Mouse (Mus musculus): Measurements from ENCODE around the gene Pde4dip. TPM values are rescaled to one million over a fixed set of nuclear protein-coding genes. Genes with fewer than 3 reads are reported as not detected.
A peak's percentile ranks its signal among the peaks of the same experiment; 100 is the strongest.

Pde4dip gene
- polyA plus RNA-seq, 1 experiment from 2014 or later, result 23.3 TPM

- 76% methylated on average over 1 of the region's 1 CpGs for WGBS
- H3K4me2 ChIP-seq (ENCODE audit: low read depth, severe bottlenecking), result no peak overlapping the region
These were observed 113.6 kb downstream of the Pde4dip start for GRCm38 (mm10) chr3:97774861-97775260.

DNA sequence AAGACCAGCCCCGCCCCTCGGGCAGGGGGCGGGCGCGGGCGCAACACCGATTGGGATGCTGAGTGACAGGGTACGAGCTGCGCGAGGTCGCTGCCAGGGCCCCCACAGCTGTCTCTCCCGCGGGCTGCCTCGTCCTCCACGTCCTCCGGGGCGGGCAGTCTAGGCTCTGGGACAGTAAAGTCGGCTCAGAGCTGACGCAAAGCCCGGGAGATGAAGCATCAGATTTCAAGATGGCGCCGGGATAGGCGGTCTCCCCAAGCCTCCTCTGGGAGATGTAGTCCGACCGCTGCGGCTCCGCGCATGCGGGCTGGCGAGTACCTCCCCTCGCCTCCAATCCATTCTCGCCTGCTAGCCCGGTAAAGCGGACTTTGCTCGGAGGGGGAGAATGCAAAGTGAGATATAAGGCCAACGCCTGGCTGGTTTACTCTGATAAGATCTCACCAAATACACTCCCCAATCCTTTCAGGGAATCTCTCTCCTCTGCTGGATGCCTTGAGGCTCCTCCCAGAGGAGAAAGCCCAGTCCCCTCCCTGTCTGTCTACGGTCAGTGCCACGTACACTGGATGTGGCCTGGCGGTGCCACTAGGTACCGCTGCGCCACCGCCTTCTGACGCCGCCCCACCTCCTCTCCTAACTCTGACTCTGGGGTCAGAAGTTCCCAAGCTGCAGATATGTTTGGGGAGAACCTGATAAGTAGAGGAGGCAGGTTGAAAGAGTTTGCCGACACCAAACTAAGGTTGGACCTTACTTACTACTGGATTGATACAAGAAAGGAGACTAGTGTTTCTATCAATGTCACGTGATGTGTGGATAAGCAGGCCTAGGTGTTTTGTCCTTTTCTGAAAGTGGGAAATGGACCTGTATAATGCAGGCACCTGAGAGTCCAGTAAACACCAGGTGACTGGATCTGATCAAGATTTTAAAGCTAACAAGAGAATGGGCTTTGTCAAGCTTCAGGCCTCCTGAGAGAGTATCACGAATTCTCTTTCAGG lies 120.4 kb downstream of the Pde4dip start:
- 3% methylated on average over 47 of the region's 47 CpGs for WGBS
- H3K4me1 ChIP-seq (ENCODE audit: control insufficient read depth, insufficient read depth, low read length), result peaks cover 7% of the 10 kb centered on the region; the same call in 1 of the 2 replicates
- peak overlapping the region; percentile 65 for H3K27ac ChIP-seq (replicated peaks; ENCODE audit: low read depth, low read length)
- peak; percentile 92 for DNase-seq (ENCODE audit: low spot score)
- H3K9me3 ChIP-seq (ENCODE audit: control insufficient read depth, low read length), result no peaks in the 10 kb centered on the region
- peak; percentile 98 for ATAC-seq (ENCODE audit: insufficient number of reproducible peaks, low FRiP score, low TSS enrichment, low read depth)
- peak overlapping the region; percentile 76 for H3K9ac ChIP-seq (ENCODE audit: low read length)
- peak overlapping the region; percentile 96 for H3K4me2 ChIP-seq (ENCODE audit: low read depth, severe bottlenecking)
- H3K27me3 ChIP-seq (ENCODE audit: control insufficient read depth, insufficient read depth, low read length), result no peaks in the 10 kb centered on the region
- H3K36me3 ChIP-seq (ENCODE audit: control insufficient read depth, insufficient read depth, low read length), result no peaks in the 10 kb centered on the region
- H3K4me3 ChIP-seq (ENCODE audit: low read depth, low read length), result peak overlapping the region; percentile 87

More at GRCm38 (mm10) chr3:97774861-97775260, 113.6 kb downstream of the Pde4dip start:
- H3K36me3 ChIP-seq (ENCODE audit: control insufficient read depth, insufficient read depth, low read length), result no peaks in the 10 kb centered on the region
- no peaks in the 10 kb centered on the region for H3K9me3 ChIP-seq (ENCODE audit: control insufficient read depth, low read length)
- no peaks in the 10 kb centered on the region for H3K27me3 ChIP-seq (ENCODE audit: control insufficient read depth, insufficient read depth, low read length)
- H3K27ac ChIP-seq (replicated peaks; ENCODE audit: low read depth, low read length), result no peak overlapping the region
- no peak overlapping the region for H3K9ac ChIP-seq (ENCODE audit: low read length)
- DNase-seq (ENCODE audit: low spot score) (no peak), ATAC-seq (ENCODE audit: insufficient number of reproducible peaks, low FRiP score, low TSS enrichment, low read depth) (no peak)
- H3K4me3 ChIP-seq (ENCODE audit: low read depth, low read length), result no peak overlapping the region
- H3K4me1 ChIP-seq (ENCODE audit: control insufficient read depth, insufficient read depth, low read length), result no peaks in the 10 kb centered on the region

- peak; percentile 79; the same call in 1 of the 2 replicates for ATAC-seq (ENCODE audit: insufficient number of reproducible peaks, low FRiP score, low TSS enrichment, low read depth)
These were observed 121.3 kb downstream of the Pde4dip start for GRCm38 (mm10) chr3:97767041-97767770.

GRCm38 (mm10) chr3:97766459-97766858 lies 122.0 kb downstream of the Pde4dip start:
- H3K4me2 ChIP-seq (ENCODE audit: low read depth, severe bottlenecking), result peak overlapping the region; percentile 96
- H3K4me3 ChIP-seq (ENCODE audit: low read depth, low read length), result peak overlapping the region; percentile 87
- H3K9me3 ChIP-seq (ENCODE audit: control insufficient read depth, low read length), result no peaks in the 10 kb centered on the region
- H3K9ac ChIP-seq (ENCODE audit: low read length), result peak overlapping the region; percentile 76; the same call in 1 of the 2 replicates
- 56% methylated on average over 9 of the region's 9 CpGs for WGBS
- no peaks in the 10 kb centered on the region for H3K36me3 ChIP-seq (ENCODE audit: control insufficient read depth, insufficient read depth, low read length)
- no peaks in the 10 kb centered on the region for H3K27me3 ChIP-seq (ENCODE audit: control insufficient read depth, insufficient read depth, low read length)
- H3K27ac ChIP-seq (replicated peaks; ENCODE audit: low read depth, low read length), result no peak overlapping the region
- H3K4me1 ChIP-seq (ENCODE audit: control insufficient read depth, insufficient read depth, low read length), result peaks cover 7% of the 10 kb centered on the region; the same call in 1 of the 2 replicates
- ATAC-seq (ENCODE audit: insufficient number of reproducible peaks, low FRiP score, low TSS enrichment, low read depth), result no peak
- peak; percentile 24 for DNase-seq (ENCODE audit: low spot score)

More at GRCm38 (mm10) chr3:97767041-97767770, 121.3 kb downstream of the Pde4dip start:
- Histone ChIP-seq H3K27me3 (ENCODE audit: control insufficient read depth, insufficient read depth, low read length) (no peaks in the 10 kb centered on the region), H3K9ac (ENCODE audit: low read length) (peak overlapping the region; percentile 76), H3K9me3 (ENCODE audit: control insufficient read depth, low read length) (no peaks in the 10 kb centered on the region), H3K4me3 (ENCODE audit: low read depth, low read length) (peak overlapping the region; percentile 87), H3K4me2 (ENCODE audit: low read depth, severe bottlenecking) (peak overlapping the region; percentile 96), H3K27ac (replicated peaks; ENCODE audit: low read depth, low read length) (peak overlapping the region; percentile 65), H3K4me1 (ENCODE audit: control insufficient read depth, insufficient read depth, low read length) (peaks cover 7% of the 10 kb centered on the region; the same call in 1 of the 2 replicates), H3K36me3 (ENCODE audit: control insufficient read depth, insufficient read depth, low read length) (no peaks in the 10 kb centered on the region)
- WGBS, result 5% methylated on average over 40 of the region's 40 CpGs
- DNase-seq (ENCODE audit: low spot score), result no peak

GRCm38 (mm10) chr3:97764152-97764551 lies 124.4 kb downstream of the Pde4dip start:
- H3K4me2 ChIP-seq (ENCODE audit: low read depth, severe bottlenecking), result no peak overlapping the region
- no peak for ATAC-seq (ENCODE audit: insufficient number of reproducible peaks, low FRiP score, low TSS enrichment, low read depth)
- WGBS, result 83% methylated on average over 5 of the region's 5 CpGs
- H3K36me3 ChIP-seq (ENCODE audit: control insufficient read depth, insufficient read depth, low read length), result no peaks in the 10 kb centered on the region
- H3K9ac ChIP-seq (ENCODE audit: low read length), result no peak overlapping the region
- peaks cover 11% of the 10 kb centered on the region; the same call in 1 of the 2 replicates for H3K4me1 ChIP-seq (ENCODE audit: control insufficient read depth, insufficient read depth, low read length)
- H3K27me3 ChIP-seq (ENCODE audit: control insufficient read depth, insufficient read depth, low read length), result no peaks in the 10 kb centered on the region
- DNase-seq (ENCODE audit: low spot score), result no peak
- H3K27ac ChIP-seq (replicated peaks; ENCODE audit: low read depth, low read length), result no peak overlapping the region
- no peak overlapping the region for H3K4me3 ChIP-seq (ENCODE audit: low read depth, low read length)
- H3K9me3 ChIP-seq (ENCODE audit: control insufficient read depth, low read length), result no peaks in the 10 kb centered on the region

- no peak overlapping the region for H3K4me3 ChIP-seq (ENCODE audit: low read depth, low read length)
- H3K9ac ChIP-seq (ENCODE audit: low read length), result no peak overlapping the region
- WGBS, result 91% methylated on average over 6 of the region's 6 CpGs
- H3K9me3 ChIP-seq (ENCODE audit: control insufficient read depth, low read length), result no peaks in the 10 kb centered on the region
- H3K27me3 ChIP-seq (ENCODE audit: control insufficient read depth, insufficient read depth, low read length), result no peaks in the 10 kb centered on the region
- DNase-seq (ENCODE audit: low spot score) (no peak), ATAC-seq (ENCODE audit: insufficient number of reproducible peaks, low FRiP score, low TSS enrichment, low read depth) (no peak)
- H3K4me1 ChIP-seq (ENCODE audit: control insufficient read depth, insufficient read depth, low read length), result peaks cover 11% of the 10 kb centered on the region; the same call in 1 of the 2 replicates
- no peak overlapping the region for H3K4me2 ChIP-seq (ENCODE audit: low read depth, severe bottlenecking)
- no peak overlapping the region for H3K27ac ChIP-seq (replicated peaks; ENCODE audit: low read depth, low read length)
- H3K36me3 ChIP-seq (ENCODE audit: control insufficient read depth, insufficient read depth, low read length), result no peaks in the 10 kb centered on the region
These were observed 126.6 kb downstream of the Pde4dip start for GRCm38 (mm10) chr3:97761951-97762350.

- 94% methylated on average over 5 of the region's 5 CpGs for WGBS
- H3K4me1 ChIP-seq (ENCODE audit: control insufficient read depth, insufficient read depth, low read length), result 0 out of 2 replicates have a peak, but pooled peaks cover 4% of the 10 kb centered on the region
- no peaks in the 10 kb centered on the region for H3K36me3 ChIP-seq (ENCODE audit: control insufficient read depth, insufficient read depth, low read length)
- no peak overlapping the region for H3K27ac ChIP-seq (replicated peaks; ENCODE audit: low read depth, low read length)
- H3K4me2 ChIP-seq (ENCODE audit: low read depth, severe bottlenecking), result no peak overlapping the region
- H3K9ac ChIP-seq (ENCODE audit: low read length), result no peak overlapping the region
- no peaks in the 10 kb centered on the region for H3K27me3 ChIP-seq (ENCODE audit: control insufficient read depth, insufficient read depth, low read length)
- H3K9me3 ChIP-seq (ENCODE audit: control insufficient read depth, low read length), result no peaks in the 10 kb centered on the region
- H3K4me3 ChIP-seq (ENCODE audit: low read depth, low read length), result no peak overlapping the region
- ATAC-seq (ENCODE audit: insufficient number of reproducible peaks, low FRiP score, low TSS enrichment, low read depth), result no peak
- no peak for DNase-seq (ENCODE audit: low spot score)
These were observed 127.3 kb downstream of the Pde4dip start for GRCm38 (mm10) chr3:97761168-97761567.

DNA sequence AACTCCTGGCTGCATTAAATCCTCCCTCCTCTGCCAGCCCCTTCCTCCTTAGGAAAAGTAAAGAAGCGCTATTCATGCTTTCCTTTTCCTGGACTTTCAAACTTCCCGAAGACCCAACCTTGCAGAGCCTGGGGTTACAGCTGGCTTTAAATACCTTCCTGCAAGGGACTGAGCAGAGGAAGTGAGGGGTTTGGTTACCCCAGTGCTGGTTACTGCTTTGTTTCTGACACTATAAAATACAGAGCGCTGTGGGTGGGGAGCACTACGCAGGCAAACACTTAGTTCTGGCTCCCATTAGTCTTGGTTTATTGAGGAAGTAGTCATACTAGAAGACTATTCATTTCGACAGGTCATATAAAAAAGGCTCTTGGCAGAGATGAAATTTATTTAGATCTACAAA lies 128.7 kb downstream of the Pde4dip start:
- DNase-seq (ENCODE audit: low spot score) (peak; percentile 52), ATAC-seq (ENCODE audit: insufficient number of reproducible peaks, low FRiP score, low TSS enrichment, low read depth) (peak; percentile 67; the same call in 1 of the 2 replicates)
- Histone ChIP-seq H3K4me2 (ENCODE audit: low read depth, severe bottlenecking) (no peak overlapping the region; the same call in 1 of the 2 replicates), H3K27ac (replicated peaks; ENCODE audit: low read depth, low read length) (no peak overlapping the region; the same call in 1 of the 2 replicates), H3K4me3 (ENCODE audit: low read depth, low read length) (no peak overlapping the region), H3K27me3 (ENCODE audit: control insufficient read depth, insufficient read depth, low read length) (no peaks in the 10 kb centered on the region), H3K4me1 (ENCODE audit: control insufficient read depth, insufficient read depth, low read length) (0 out of 2 replicates have a peak, but pooled peaks cover 4% of the 10 kb centered on the region), H3K36me3 (ENCODE audit: control insufficient read depth, insufficient read depth, low read length) (no peaks in the 10 kb centered on the region; the same call in 1 of the 2 replicates), H3K9me3 (ENCODE audit: control insufficient read depth, low read length) (no peaks in the 10 kb centered on the region), H3K9ac (ENCODE audit: low read length) (no peak overlapping the region)
- WGBS, result 25% methylated on average over 5 of the region's 5 CpGs
